Mouse (Mus musculus): ENCODE results near the gene Slc35c2. TPM values are rescaled to one million over a fixed set of nuclear protein-coding genes. Genes with fewer than 3 reads are reported as not detected.
A peak's percentile ranks its signal among the peaks of the same experiment; 100 is the strongest.

The Slc35c2 gene
- polyA plus RNA-seq, 1 experiment, result 78.2 TPM

- H3K27ac ChIP-seq (ENCODE audit: insufficient read depth, low read length), result no peak overlapping the region
- TF ChIP-seq POLR2A (IDR thresholded peaks at IDR 0.05; ENCODE audit: borderline replicate concordance, insufficient read depth, low read length) (no peak), CTCF (IDR thresholded peaks at IDR 0.05; ENCODE audit: borderline replicate concordance, insufficient read depth, low read depth, low read length) (no peak)
- 74% methylated on average over 11 of the region's 11 CpGs for WGBS
These were observed 9.8 kb upstream of the Slc35c2 start for GRCm38 (mm10) chr2:165297429-165297828.

GRCm38 (mm10) chr2:165296571-165296970 is 8.9 kb upstream of the Slc35c2 start:
- H3K27ac ChIP-seq (ENCODE audit: insufficient read depth, low read length), result no peak overlapping the region
- no peak for DNase-seq
- WGBS, result 68% methylated on average over 18 of the region's 18 CpGs
- H3K4me1 ChIP-seq (ENCODE audit: control insufficient read depth, insufficient read depth, low read length), result peaks cover 23% of the 10 kb centered on the region
- H3K27me3 ChIP-seq (ENCODE audit: control insufficient read depth, insufficient read depth, low read length), result no peaks in the 10 kb centered on the region
- TF ChIP-seq POLR2A (IDR thresholded peaks at IDR 0.05; ENCODE audit: borderline replicate concordance, insufficient read depth, low read length) (no peak), CTCF (IDR thresholded peaks at IDR 0.05; ENCODE audit: borderline replicate concordance, insufficient read depth, low read depth, low read length) (no peak)
- no peak overlapping the region for H3K4me3 ChIP-seq (replicated peaks; ENCODE audit: insufficient read depth, low read depth, low read length)

More at GRCm38 (mm10) chr2:165297429-165297828, 9.8 kb upstream of the Slc35c2 start:
- DNase-seq, result no peak
- peaks cover 26% of the 10 kb centered on the region for H3K4me1 ChIP-seq (ENCODE audit: control insufficient read depth, insufficient read depth, low read length)
- H3K27me3 ChIP-seq (ENCODE audit: control insufficient read depth, insufficient read depth, low read length), result no peaks in the 10 kb centered on the region
- H3K4me3 ChIP-seq (replicated peaks; ENCODE audit: insufficient read depth, low read depth, low read length), result no peak overlapping the region

- WGBS, result 1% methylated on average over 18 of the region's 18 CpGs
- H3K4me1 ChIP-seq (ENCODE audit: control insufficient read depth, insufficient read depth, low read length), result peaks cover 37% of the 10 kb centered on the region
These were observed 804 bp upstream of the Slc35c2 start for GRCm38 (mm10) chr2:165288315-165289031.

GRCm38 (mm10) chr2:165286361-165287201 is 1.1 kb downstream of the Slc35c2 start:
- Histone ChIP-seq H3K27ac (ENCODE audit: insufficient read depth, low read length) (0 out of 2 replicates have a peak overlapping the region, but pooled peaks have one; percentile 12), H3K4me3 (replicated peaks; ENCODE audit: insufficient read depth, low read depth, low read length) (peak overlapping the region; percentile 75), H3K27me3 (ENCODE audit: control insufficient read depth, insufficient read depth, low read length) (no peaks in the 10 kb centered on the region), H3K4me1 (ENCODE audit: control insufficient read depth, insufficient read depth, low read length) (peaks cover 52% of the 10 kb centered on the region)
- 16% methylated on average over 18 of the region's 18 CpGs for WGBS
- TF ChIP-seq CTCF (IDR thresholded peaks at IDR 0.05; ENCODE audit: borderline replicate concordance, insufficient read depth, low read depth, low read length), result no peak
- no peak for TF ChIP-seq POLR2A (IDR thresholded peaks at IDR 0.05; ENCODE audit: borderline replicate concordance, insufficient read depth, low read length)
- DNase-seq, result peak in 1 of 2 experiments; percentile 50

More at GRCm38 (mm10) chr2:165288315-165289031, 804 bp upstream of the Slc35c2 start:
- H3K4me3 ChIP-seq (replicated peaks; ENCODE audit: insufficient read depth, low read depth, low read length), result peak overlapping the region; percentile 75
- H3K27me3 ChIP-seq (ENCODE audit: control insufficient read depth, insufficient read depth, low read length), result no peaks in the 10 kb centered on the region
- TF ChIP-seq POLR2A (IDR thresholded peaks at IDR 0.05; ENCODE audit: borderline replicate concordance, insufficient read depth, low read length), result peak; percentile 35; the same call in 1 of the 2 replicates
- TF ChIP-seq CTCF (IDR thresholded peaks at IDR 0.05; ENCODE audit: borderline replicate concordance, insufficient read depth, low read depth, low read length), result no peak
- H3K27ac ChIP-seq (ENCODE audit: insufficient read depth, low read length), result peak overlapping the region; percentile 83
- DNase-seq, result peak; percentile 87 to 94

- 80% methylated on average over 8 of the region's 8 CpGs for WGBS
- H3K27me3 ChIP-seq (ENCODE audit: control insufficient read depth, insufficient read depth, low read length), result no peaks in the 10 kb centered on the region
- no peak overlapping the region for H3K27ac ChIP-seq (ENCODE audit: insufficient read depth, low read length)
- no peak for DNase-seq
- TF ChIP-seq POLR2A (IDR thresholded peaks at IDR 0.05; ENCODE audit: borderline replicate concordance, insufficient read depth, low read length), result no peak
- no peak for TF ChIP-seq CTCF (IDR thresholded peaks at IDR 0.05; ENCODE audit: borderline replicate concordance, insufficient read depth, low read depth, low read length)
- peaks cover 61% of the 10 kb centered on the region for H3K4me1 ChIP-seq (ENCODE audit: control insufficient read depth, insufficient read depth, low read length)
- H3K4me3 ChIP-seq (replicated peaks; ENCODE audit: insufficient read depth, low read depth, low read length), result no peak overlapping the region
These were observed 2.0 kb downstream of the Slc35c2 start for GRCm38 (mm10) chr2:165285621-165286020.

- DNase-seq, result no peak
- TF ChIP-seq POLR2A (IDR thresholded peaks at IDR 0.05; ENCODE audit: borderline replicate concordance, insufficient read depth, low read length) (no peak), CTCF (IDR thresholded peaks at IDR 0.05; ENCODE audit: borderline replicate concordance, insufficient read depth, low read depth, low read length) (no peak)
- Histone ChIP-seq H3K4me1 (ENCODE audit: control insufficient read depth, insufficient read depth, low read length) (peaks cover 59% of the 10 kb centered on the region), H3K4me3 (replicated peaks; ENCODE audit: insufficient read depth, low read depth, low read length) (no peak overlapping the region), H3K27ac (ENCODE audit: insufficient read depth, low read length) (no peak overlapping the region), H3K27me3 (ENCODE audit: control insufficient read depth, insufficient read depth, low read length) (no peaks in the 10 kb centered on the region)
- 70% methylated on average over 3 of the region's 3 CpGs for WGBS
These were observed 2.6 kb downstream of the Slc35c2 start for GRCm38 (mm10) chr2:165285034-165285433.

- no peak overlapping the region for H3K4me3 ChIP-seq (replicated peaks; ENCODE audit: insufficient read depth, low read depth, low read length)
- DNase-seq, result no peak
- no peaks in the 10 kb centered on the region for H3K27me3 ChIP-seq (ENCODE audit: control insufficient read depth, insufficient read depth, low read length)
- TF ChIP-seq POLR2A (IDR thresholded peaks at IDR 0.05; ENCODE audit: borderline replicate concordance, insufficient read depth, low read length) (no peak), CTCF (IDR thresholded peaks at IDR 0.05; ENCODE audit: borderline replicate concordance, insufficient read depth, low read depth, low read length) (no peak)
- no peak overlapping the region for H3K27ac ChIP-seq (ENCODE audit: insufficient read depth, low read length)
- H3K4me1 ChIP-seq (ENCODE audit: control insufficient read depth, insufficient read depth, low read length), result peaks cover 53% of the 10 kb centered on the region
- 68% methylated on average over 7 of the region's 7 CpGs for WGBS
These were observed 3.3 kb downstream of the Slc35c2 start for GRCm38 (mm10) chr2:165284377-165284776.

All from cerebellum, adult 2 months (tissue).